Mouse (Mus musculus) central nervous system, embryonic 18 days (tissue): ENCODE results near the gene Stra8. TPM values are rescaled to one million over a fixed set of nuclear protein-coding genes. Genes with fewer than 3 reads are reported as not detected.

ENCODE experiments used
- polyA plus RNA-seq: library from polyadenylated mRNA; depleted of rRNA; stranded (reverse); fragments of >200 nt; gene quantifications from 2 replicates; pipeline ENCODE4 v1.2.3, GENCODE M21; 2012; rRNA removed

The Stra8 gene
- polyA plus RNA-seq, result not detected in 2 replicates

DNA sequence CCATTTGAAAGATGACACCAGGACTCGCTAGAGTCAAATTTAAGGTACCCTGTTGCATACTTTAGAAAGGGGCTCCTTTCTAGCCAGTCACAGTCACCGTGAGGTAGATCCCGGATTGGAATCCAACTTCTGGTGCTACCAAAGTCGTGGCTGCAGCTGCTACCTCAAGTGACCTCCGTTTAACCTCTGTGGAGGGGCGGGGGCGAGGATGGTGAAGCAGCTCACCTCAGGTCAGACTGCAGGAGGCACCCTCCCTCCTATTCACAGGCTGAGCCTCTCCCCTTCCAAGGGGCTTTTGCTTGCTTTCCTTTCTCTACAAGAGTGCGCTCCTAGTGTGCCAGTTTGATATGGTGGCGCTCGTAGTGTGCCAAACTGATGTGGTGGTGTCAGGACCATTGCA, at the start of gene Stra8:
Stra8 (plus strand) TSS at position 208 of the 400 bp plus-strand sequence.

DNA sequence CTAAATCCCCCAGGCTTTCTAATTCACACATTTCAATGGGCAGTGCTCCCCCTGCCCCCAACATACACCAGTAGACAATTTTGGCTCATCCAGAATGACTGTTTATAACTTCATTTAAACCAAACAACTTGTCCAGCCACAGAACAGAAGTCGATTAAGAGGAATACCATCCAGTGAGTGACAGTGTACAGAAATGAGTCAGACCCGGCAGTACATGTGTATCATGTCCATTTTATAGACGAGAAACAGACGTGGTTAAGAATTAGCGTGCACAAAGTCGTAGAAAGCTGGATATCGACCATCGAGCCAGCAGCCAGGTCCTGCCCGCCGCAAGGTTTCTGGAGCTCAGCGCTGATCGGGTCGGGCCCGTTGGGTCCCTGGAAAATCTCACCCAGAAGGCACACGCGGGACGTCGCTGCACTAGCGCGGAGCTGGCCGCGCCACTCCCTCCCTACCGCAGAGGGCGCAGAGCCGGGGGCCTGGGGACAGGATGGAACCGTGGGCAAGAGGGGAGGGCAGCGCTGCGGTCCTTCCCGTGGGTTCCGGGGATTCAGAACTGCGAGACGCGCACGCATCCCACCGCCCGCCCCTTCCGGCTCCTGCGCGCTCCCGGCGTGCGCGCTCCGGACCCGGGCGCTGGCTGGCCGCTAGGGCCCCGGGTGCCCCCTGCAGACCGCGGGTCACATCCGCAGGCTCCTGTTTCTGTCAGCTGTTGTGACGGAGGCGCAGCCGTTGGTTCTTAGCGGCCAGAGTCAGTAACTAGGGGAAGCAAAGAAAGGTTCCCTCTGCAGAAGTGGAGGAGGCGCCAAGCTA, 42.2 kb upstream of the Stra8 start, which contains the start of gene Cyren:
Cyren (minus strand) TSS at position 552 of the 813 bp plus-strand sequence.

DNA sequence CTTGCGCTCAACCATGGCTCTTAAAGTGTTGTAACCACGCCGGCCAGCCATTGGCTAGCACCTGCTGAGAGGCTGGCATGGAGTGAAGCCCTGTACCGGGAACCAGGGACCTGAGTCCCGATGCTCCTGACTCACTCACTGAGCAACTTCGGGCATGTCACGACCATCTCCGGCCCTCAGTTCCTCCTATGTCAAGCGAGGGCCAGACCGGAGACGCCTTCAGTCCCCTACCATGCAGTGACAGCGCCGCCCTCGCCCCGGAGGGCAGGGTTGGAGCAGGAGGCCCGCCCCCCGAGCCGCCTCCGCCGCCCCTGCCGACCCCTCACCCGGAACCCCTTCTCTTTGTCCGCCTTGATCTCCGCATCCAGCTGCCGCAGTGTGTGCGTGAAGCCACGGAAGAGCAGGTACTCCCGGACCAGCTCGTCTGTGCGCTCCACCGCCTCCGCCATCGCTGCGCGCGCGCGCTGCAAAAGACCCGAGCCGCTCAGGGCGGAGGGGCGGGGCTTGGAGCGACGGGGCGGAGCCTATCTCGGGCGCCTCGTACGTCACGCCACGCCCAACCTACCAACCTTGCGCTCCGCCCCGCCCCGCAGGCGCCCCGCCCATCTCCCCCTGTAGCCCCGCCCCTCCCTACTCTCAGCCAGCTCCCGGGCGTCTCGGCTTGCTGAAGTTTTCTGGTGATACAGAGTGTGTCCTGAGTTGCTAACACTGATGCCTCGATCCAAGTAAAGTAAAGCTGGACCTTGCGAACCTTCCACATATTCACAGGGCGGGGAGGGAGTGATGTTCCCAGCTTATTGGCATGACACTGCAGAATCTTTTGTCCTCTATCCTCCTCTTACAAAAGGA, 9.4 kb upstream of the Stra8 start, which contains the start of gene Wdr91:
Wdr91 (minus strand) TSS at position 506 of the 849 bp plus-strand sequence.

DNA sequence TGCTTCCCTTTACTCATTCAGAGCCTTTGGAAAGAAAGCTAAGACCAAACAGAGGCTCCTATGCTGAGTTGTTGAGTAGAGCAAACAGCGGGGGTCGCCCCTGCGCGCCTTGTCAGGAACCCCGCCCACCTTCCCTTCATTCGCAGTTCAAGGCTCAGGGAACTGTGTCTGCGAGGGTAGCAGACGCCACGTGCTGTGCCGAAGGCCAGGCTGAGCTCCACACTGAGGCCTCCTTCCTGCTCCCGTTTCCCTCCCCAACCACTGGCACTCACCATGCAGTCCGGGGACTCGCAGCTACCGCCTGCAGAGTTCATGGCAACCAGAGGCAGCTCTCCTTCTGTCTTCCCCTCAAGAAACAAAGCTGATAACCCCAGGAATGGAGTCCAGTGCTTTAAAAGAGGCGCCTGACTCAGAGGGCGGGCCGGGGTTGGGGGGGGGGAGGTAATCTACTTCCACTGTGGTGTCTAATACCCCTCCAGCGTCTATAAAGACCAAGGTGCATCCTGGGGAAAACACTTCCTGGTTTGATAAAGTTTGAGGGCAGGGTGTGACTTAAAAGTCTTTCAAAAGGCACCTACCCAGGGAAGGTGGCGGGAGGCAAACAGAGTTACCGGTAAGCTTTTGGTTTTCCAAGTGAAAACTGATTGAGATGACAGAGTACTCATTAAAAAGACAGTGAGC, 68.3 kb downstream of the Stra8 start, which contains the start of gene Slc23a4:
Slc23a4 (minus strand) TSS at position 324 of the 681 bp plus-strand sequence.

Other genes with a start within 250 kb of the Stra8 start
- gene Agbl3, start 139.7 kb upstream of the Stra8 start, polyA plus RNA-seq, result 19.3 and 19.5 TPM in 2 replicates
- gene Tmem140, start 57.0 kb upstream of the Stra8 start, polyA plus RNA-seq, result 0.92 and 1.5 TPM in 2 replicates
- gene Cyren, start 42.1 kb upstream of the Stra8 start, polyA plus RNA-seq, result 9.0 and 9.2 TPM in 2 replicates
- 27.4 and 29.0 TPM in 2 replicates for gene Wdr91, start 9.3 kb upstream of the Stra8 start, polyA plus RNA-seq
- gene Slc23a4, start 68.2 kb downstream of the Stra8 start, polyA plus RNA-seq, result 1.3 and 1.8 TPM in 2 replicates
- gene Cnot4, start 213.6 kb downstream of the Stra8 start, polyA plus RNA-seq, result 22.1 TPM in 2 replicates